Mouse (Mus musculus): Measurements from ENCODE around the gene Hist1h4f. TPM values are rescaled to one million over a fixed set of nuclear protein-coding genes. Genes with fewer than 3 reads are reported as not detected.
"Not testable (repeated sequence)": the region's sequence is repeated elsewhere in the genome, so short reads cannot be mapped to it uniquely, and the experiment has no call there.

The Hist1h4f gene
- polyA plus RNA-seq, 1 experiment from 2014 or later = 2.3 TPM

GRCm38 (mm10) chr13:23562699-23563462 is 11.4 kb upstream of the Hist1h4f start:
- Histone ChIP-seq H3K4me1 (ENCODE audit: control insufficient read depth, insufficient read depth, low read length) (no peaks in the 10 kb centered on the region), H3K9me3 (ENCODE audit: control insufficient read depth, low read length) (no peaks in the 10 kb centered on the region), H3K4me2 (ENCODE audit: low read depth, severe bottlenecking) (peak overlapping the region; percentile 54), H3K36me3 (ENCODE audit: control insufficient read depth, insufficient read depth, low read length) (no peaks in the 10 kb centered on the region), H3K27me3 (ENCODE audit: control insufficient read depth, insufficient read depth, low read length) (no peaks in the 10 kb centered on the region), H3K4me3 (ENCODE audit: low read depth, low read length) (peak overlapping the region; percentile 18), H3K27ac (replicated peaks; ENCODE audit: low read depth, low read length) (peak overlapping the region; percentile 96), H3K9ac (ENCODE audit: low read length) (peak overlapping the region; percentile 53)
- 4% methylated on average over 18 of the region's 18 CpGs for WGBS
- ATAC-seq (ENCODE audit: insufficient number of reproducible peaks, low FRiP score, low TSS enrichment, low read depth) = peak; percentile 65; the same call in 1 of the 2 replicates
- peak; percentile 64 for DNase-seq (ENCODE audit: low spot score)

- H3K4me3 ChIP-seq (ENCODE audit: low read depth, low read length) = peak within 1 kb of the TSS; percentile 31
- H3K27ac ChIP-seq (replicated peaks; ENCODE audit: low read depth, low read length) = peak within 1 kb of the TSS; percentile 96
- peak within 1 kb of the TSS; percentile 53 for H3K9ac ChIP-seq (ENCODE audit: low read length)
- under 1% methylated on average over 42 of the region's 67 CpGs for WGBS
- H3K4me1 ChIP-seq (ENCODE audit: control insufficient read depth, insufficient read depth, low read length); H3K27me3 ChIP-seq (ENCODE audit: control insufficient read depth, insufficient read depth, low read length); H3K9me3 ChIP-seq (ENCODE audit: control insufficient read depth, low read length); H3K36me3 ChIP-seq (ENCODE audit: control insufficient read depth, insufficient read depth, low read length): not testable (repeated sequence)
- peak within 1 kb of the TSS; percentile 54 for H3K4me2 ChIP-seq (ENCODE audit: low read depth, severe bottlenecking)
- ATAC-seq (ENCODE audit: insufficient number of reproducible peaks, low FRiP score, low TSS enrichment, low read depth) (peak; percentile 99), DNase-seq (ENCODE audit: low spot score) (peak; percentile 96)
These were observed 10.6 kb upstream of the Hist1h4f start, which contains the start of gene Hist1h3e for GRCm38 (mm10) chr13:23561883-23562659. Hist1h3e (minus strand) TSS chr13:23562369.

GRCm38 (mm10) chr13:23561531-23561882 is 10.1 kb upstream of the Hist1h4f start:
- WGBS = 0% methylated on average over 2 of the region's 5 CpGs
- not testable (repeated sequence) for H3K36me3 ChIP-seq (ENCODE audit: control insufficient read depth, insufficient read depth, low read length); ATAC-seq (ENCODE audit: insufficient number of reproducible peaks, low FRiP score, low TSS enrichment, low read depth); H3K9me3 ChIP-seq (ENCODE audit: control insufficient read depth, low read length); H3K4me1 ChIP-seq (ENCODE audit: control insufficient read depth, insufficient read depth, low read length); H3K27me3 ChIP-seq (ENCODE audit: control insufficient read depth, insufficient read depth, low read length); DNase-seq (ENCODE audit: low spot score); H3K9ac ChIP-seq (ENCODE audit: low read length)
- Histone ChIP-seq H3K4me2 (ENCODE audit: low read depth, severe bottlenecking) (peak overlapping the region; percentile 54), H3K4me3 (ENCODE audit: low read depth, low read length) (peak overlapping the region; percentile 31), H3K27ac (replicated peaks; ENCODE audit: low read depth, low read length) (peak overlapping the region; percentile 96)

- not testable (repeated sequence) for DNase-seq (ENCODE audit: low spot score); H3K27ac ChIP-seq (replicated peaks; ENCODE audit: low read depth, low read length); H3K36me3 ChIP-seq (ENCODE audit: control insufficient read depth, insufficient read depth, low read length); H3K9me3 ChIP-seq (ENCODE audit: control insufficient read depth, low read length); H3K4me1 ChIP-seq (ENCODE audit: control insufficient read depth, insufficient read depth, low read length); H3K4me3 ChIP-seq (ENCODE audit: low read depth, low read length); H3K27me3 ChIP-seq (ENCODE audit: control insufficient read depth, insufficient read depth, low read length); H3K9ac ChIP-seq (ENCODE audit: low read length); ATAC-seq (ENCODE audit: insufficient number of reproducible peaks, low FRiP score, low TSS enrichment, low read depth)
- peak overlapping the region; percentile 13; the same call in 1 of the 2 replicates for H3K4me2 ChIP-seq (ENCODE audit: low read depth, severe bottlenecking)
- 32% methylated on average over 2 of the region's 2 CpGs for WGBS
These were observed 9.3 kb upstream of the Hist1h4f start for GRCm38 (mm10) chr13:23560699-23561098.

GRCm38 (mm10) chr13:23556906-23557305 is 5.5 kb upstream of the Hist1h4f start:
- no peaks in the 10 kb centered on the region for H3K9me3 ChIP-seq (ENCODE audit: control insufficient read depth, low read length)
- 72% methylated on average over 3 of the region's 3 CpGs for WGBS
- DNase-seq (ENCODE audit: low spot score) (no peak), ATAC-seq (ENCODE audit: insufficient number of reproducible peaks, low FRiP score, low TSS enrichment, low read depth) (no peak)
- H3K27me3 ChIP-seq (ENCODE audit: control insufficient read depth, insufficient read depth, low read length) = no peaks in the 10 kb centered on the region
- no peak overlapping the region for H3K9ac ChIP-seq (ENCODE audit: low read length)
- H3K27ac ChIP-seq (replicated peaks; ENCODE audit: low read depth, low read length) = peak overlapping the region; percentile 65
- 0 out of 2 replicates have a peak, but pooled peaks cover 2% of the 10 kb centered on the region for H3K4me1 ChIP-seq (ENCODE audit: control insufficient read depth, insufficient read depth, low read length)
- no peak overlapping the region for H3K4me3 ChIP-seq (ENCODE audit: low read depth, low read length)
- H3K4me2 ChIP-seq (ENCODE audit: low read depth, severe bottlenecking) = no peak overlapping the region; the same call in 1 of the 2 replicates
- no peaks in the 10 kb centered on the region for H3K36me3 ChIP-seq (ENCODE audit: control insufficient read depth, insufficient read depth, low read length)

GRCm38 (mm10) chr13:23555839-23556416 is 4.5 kb upstream of the Hist1h4f start:
- under 1% methylated on average over 18 of the region's 18 CpGs for WGBS
- peak overlapping the region; percentile 93 for H3K9ac ChIP-seq (ENCODE audit: low read length)

GRCm38 (mm10) chr13:23554925-23555838 is 3.7 kb upstream of the Hist1h4f start:
- WGBS = under 1% methylated on average over 54 of the region's 54 CpGs
- Histone ChIP-seq H3K4me1 (ENCODE audit: control insufficient read depth, insufficient read depth, low read length) (0 out of 2 replicates have a peak, but pooled peaks cover 2% of the 10 kb centered on the region), H3K9ac (ENCODE audit: low read length) (peak overlapping the region; percentile 93)

More at GRCm38 (mm10) chr13:23555839-23556416, 4.5 kb upstream of the Hist1h4f start:
- no peaks in the 10 kb centered on the region for H3K36me3 ChIP-seq (ENCODE audit: control insufficient read depth, insufficient read depth, low read length)
- H3K27ac ChIP-seq (replicated peaks; ENCODE audit: low read depth, low read length) = peak overlapping the region; percentile 100
- H3K4me1 ChIP-seq (ENCODE audit: control insufficient read depth, insufficient read depth, low read length) = 0 out of 2 replicates have a peak, but pooled peaks cover 2% of the 10 kb centered on the region
- ATAC-seq (ENCODE audit: insufficient number of reproducible peaks, low FRiP score, low TSS enrichment, low read depth) = peak; percentile 81
- peak overlapping the region; percentile 68 for H3K4me3 ChIP-seq (ENCODE audit: low read depth, low read length)
- H3K27me3 ChIP-seq (ENCODE audit: control insufficient read depth, insufficient read depth, low read length) = no peaks in the 10 kb centered on the region
- peak overlapping the region; percentile 86 for H3K4me2 ChIP-seq (ENCODE audit: low read depth, severe bottlenecking)
- no peaks in the 10 kb centered on the region for H3K9me3 ChIP-seq (ENCODE audit: control insufficient read depth, low read length)
- DNase-seq (ENCODE audit: low spot score) = peak; percentile 89

More at GRCm38 (mm10) chr13:23554925-23555838, 3.7 kb upstream of the Hist1h4f start:
- peak; percentile 88 for ATAC-seq (ENCODE audit: insufficient number of reproducible peaks, low FRiP score, low TSS enrichment, low read depth)
- no peaks in the 10 kb centered on the region for H3K36me3 ChIP-seq (ENCODE audit: control insufficient read depth, insufficient read depth, low read length)
- H3K27me3 ChIP-seq (ENCODE audit: control insufficient read depth, insufficient read depth, low read length) = no peaks in the 10 kb centered on the region
- peak overlapping the region; percentile 86 for H3K4me2 ChIP-seq (ENCODE audit: low read depth, severe bottlenecking)
- peak overlapping the region; percentile 68 for H3K4me3 ChIP-seq (ENCODE audit: low read depth, low read length)
- peak overlapping the region; percentile 100 for H3K27ac ChIP-seq (replicated peaks; ENCODE audit: low read depth, low read length)
- DNase-seq (ENCODE audit: low spot score) = peak; percentile 91
- no peaks in the 10 kb centered on the region for H3K9me3 ChIP-seq (ENCODE audit: control insufficient read depth, low read length)

Data from limb, embryonic 11.5 days (tissue).